Mouse (Mus musculus): ENCODE results near the gene Elk4. TPM values are rescaled to one million over a fixed set of nuclear protein-coding genes. Genes with fewer than 3 reads are reported as not detected.

The Elk4 gene
- polyA plus RNA-seq, 1 experiment from 2014 or later = 31.0 TPM

DNA sequence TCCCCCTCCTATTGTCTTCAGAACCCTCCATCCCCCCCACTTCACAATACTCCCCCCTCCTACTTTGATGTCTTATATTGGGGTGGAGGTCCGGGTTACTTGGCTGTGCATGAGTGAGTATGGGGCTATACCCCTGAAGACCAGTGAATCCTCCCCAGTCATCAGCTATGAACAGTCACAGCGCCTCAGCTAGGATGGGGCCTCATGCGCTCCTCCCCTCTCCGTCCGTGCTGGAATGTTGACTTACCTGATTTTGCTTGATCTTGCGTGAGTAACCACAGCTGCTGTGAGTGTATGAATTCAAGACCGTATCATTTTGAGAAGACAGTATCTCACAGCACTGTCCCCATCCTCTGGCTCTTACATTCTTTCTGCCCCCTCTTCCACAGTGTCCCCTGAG is 12.5 kb downstream of the Elk4 start:
- Histone ChIP-seq H3K4me3 (ENCODE audit: low read depth, low read length) (no peak overlapping the region), H3K27ac (ENCODE audit: low read depth) (no peak overlapping the region), H3K9me3 (ENCODE audit: control insufficient read depth, low read length) (no peaks in the 10 kb centered on the region), H3K4me2 (ENCODE audit: low read length) (no peak overlapping the region), H3K27me3 (replicated peaks; ENCODE audit: control insufficient read depth, insufficient read depth, low read length) (no peaks in the 10 kb centered on the region), H3K36me3 (ENCODE audit: control insufficient read depth, insufficient read depth, low read length) (peaks cover 79% of the 10 kb centered on the region), H3K9ac (ENCODE audit: low read length) (no peak overlapping the region), H3K4me1 (replicated peaks; ENCODE audit: control insufficient read depth, insufficient read depth, low read length) (no peaks in the 10 kb centered on the region)
- ATAC-seq (replicated peaks; ENCODE audit: low FRiP score, low TSS enrichment, low read depth) = no peak
- WGBS = 85% methylated on average over 7 of the region's 7 CpGs
- no peak for DNase-seq (ENCODE audit: low spot score)

DNA sequence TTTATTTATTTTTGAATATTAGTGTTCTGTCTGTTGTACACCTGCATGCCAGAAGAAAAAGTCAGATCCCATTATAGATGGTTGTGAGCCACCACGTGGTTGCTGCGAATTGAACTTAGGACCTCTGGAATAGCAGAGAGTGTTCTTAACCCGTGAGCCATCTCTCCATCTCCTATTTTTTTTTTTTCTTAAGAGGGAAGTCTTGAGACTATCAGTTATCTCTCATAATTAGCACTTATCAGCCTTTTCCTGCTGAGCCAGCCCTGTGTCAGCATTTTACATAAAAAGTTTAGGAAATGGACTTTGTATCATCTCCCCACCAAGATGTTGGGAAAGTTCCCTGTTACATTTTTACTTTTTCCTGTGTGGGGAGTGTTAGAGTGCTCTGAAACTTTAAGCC is 14.7 kb downstream of the Elk4 start:
- WGBS = 80% methylated on average over 3 of the region's 3 CpGs
- Histone ChIP-seq H3K36me3 (ENCODE audit: control insufficient read depth, insufficient read depth, low read length) (peaks cover 90% of the 10 kb centered on the region), H3K27ac (ENCODE audit: low read depth) (no peak overlapping the region), H3K27me3 (replicated peaks; ENCODE audit: control insufficient read depth, insufficient read depth, low read length) (no peaks in the 10 kb centered on the region), H3K4me3 (ENCODE audit: low read depth, low read length) (no peak overlapping the region), H3K9ac (ENCODE audit: low read length) (no peak overlapping the region), H3K4me1 (replicated peaks; ENCODE audit: control insufficient read depth, insufficient read depth, low read length) (no peaks in the 10 kb centered on the region), H3K9me3 (ENCODE audit: control insufficient read depth, low read length) (no peaks in the 10 kb centered on the region), H3K4me2 (ENCODE audit: low read length) (no peak overlapping the region)
- ATAC-seq (replicated peaks; ENCODE audit: low FRiP score, low TSS enrichment, low read depth) = no peak
- no peak for DNase-seq (ENCODE audit: low spot score)

DNA sequence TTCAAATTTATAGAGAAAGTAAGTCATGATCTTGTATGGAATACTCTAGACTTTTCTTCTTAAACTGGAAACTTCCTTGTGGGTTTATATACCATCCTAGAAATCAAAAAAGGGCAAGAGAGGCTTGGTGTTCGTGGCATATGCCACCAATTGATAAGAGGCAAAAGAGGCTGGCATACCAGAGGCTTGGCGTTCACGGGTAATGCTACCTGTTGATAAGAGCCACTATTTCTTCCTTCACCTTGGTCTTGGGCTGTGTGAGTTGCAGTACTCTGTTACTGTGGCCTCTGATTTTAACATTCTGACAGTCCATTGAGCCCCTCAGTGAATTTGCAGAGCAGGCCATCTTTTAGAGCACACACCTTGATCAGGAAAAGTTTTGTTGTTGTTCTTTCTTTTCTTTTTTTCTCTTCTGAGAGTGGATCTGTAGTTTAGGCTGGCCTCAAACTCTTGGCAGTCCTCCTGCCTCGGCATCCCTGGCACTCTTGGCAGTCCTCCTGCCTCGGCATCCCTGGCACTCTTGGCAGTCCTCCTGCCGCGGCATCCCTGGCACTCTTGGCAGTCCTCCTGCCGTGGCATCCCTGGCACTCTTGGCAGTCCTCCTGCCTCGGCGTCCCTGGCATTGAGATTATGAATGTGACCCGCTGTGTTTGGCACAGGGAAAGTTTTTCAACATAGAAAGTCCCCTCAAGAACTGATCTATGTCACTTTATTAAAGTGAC is 19.7 kb downstream of the Elk4 start:
- H3K36me3 ChIP-seq (ENCODE audit: control insufficient read depth, insufficient read depth, low read length) = peaks cover 79% of the 10 kb centered on the region
- H3K4me1 ChIP-seq (replicated peaks; ENCODE audit: control insufficient read depth, insufficient read depth, low read length) = no peaks in the 10 kb centered on the region
- 93% methylated on average over 11 of the region's 11 CpGs for WGBS
- H3K4me3 ChIP-seq (ENCODE audit: low read depth, low read length) = no peak overlapping the region
- no peak overlapping the region for H3K9ac ChIP-seq (ENCODE audit: low read length)
- H3K27me3 ChIP-seq (replicated peaks; ENCODE audit: control insufficient read depth, insufficient read depth, low read length) = no peaks in the 10 kb centered on the region
- DNase-seq (ENCODE audit: low spot score) (no peak), ATAC-seq (replicated peaks; ENCODE audit: low FRiP score, low TSS enrichment, low read depth) (no peak)
- H3K27ac ChIP-seq (ENCODE audit: low read depth) = no peak overlapping the region
- no peaks in the 10 kb centered on the region for H3K9me3 ChIP-seq (ENCODE audit: control insufficient read depth, low read length)
- H3K4me2 ChIP-seq (ENCODE audit: low read length) = no peak overlapping the region

DNA sequence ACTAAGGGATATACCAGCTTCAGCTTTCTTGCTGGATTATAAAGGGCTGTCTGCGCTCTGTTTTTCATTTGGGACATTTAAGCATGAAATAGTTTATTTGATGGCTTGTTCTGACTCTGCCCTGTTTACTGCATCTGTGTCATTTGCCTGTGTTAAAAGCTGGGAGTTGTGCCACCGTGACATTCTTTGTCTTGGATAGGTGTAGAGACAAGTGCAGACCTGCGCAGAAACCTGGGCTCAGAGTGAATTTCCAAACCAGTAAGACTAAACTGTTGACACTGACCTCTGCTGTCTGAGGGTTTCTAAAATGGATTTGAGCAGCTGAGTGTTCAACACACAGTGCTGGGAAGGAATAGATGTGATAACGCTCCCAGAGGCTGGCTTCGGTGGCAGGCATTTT is 20.6 kb downstream of the Elk4 start:
- DNase-seq (ENCODE audit: low spot score) (no peak), ATAC-seq (replicated peaks; ENCODE audit: low FRiP score, low TSS enrichment, low read depth) (no peak)
- Histone ChIP-seq H3K36me3 (ENCODE audit: control insufficient read depth, insufficient read depth, low read length) (peaks cover 70% of the 10 kb centered on the region), H3K9ac (ENCODE audit: low read length) (0 out of 2 replicates have a peak overlapping the region, but pooled peaks have one; percentile 11), H3K9me3 (ENCODE audit: control insufficient read depth, low read length) (no peaks in the 10 kb centered on the region), H3K27ac (ENCODE audit: low read depth) (no peak overlapping the region), H3K4me1 (replicated peaks; ENCODE audit: control insufficient read depth, insufficient read depth, low read length) (no peaks in the 10 kb centered on the region), H3K27me3 (replicated peaks; ENCODE audit: control insufficient read depth, insufficient read depth, low read length) (no peaks in the 10 kb centered on the region), H3K4me2 (ENCODE audit: low read length) (no peak overlapping the region), H3K4me3 (ENCODE audit: low read depth, low read length) (no peak overlapping the region)
- WGBS = 93% methylated on average over 5 of the region's 5 CpGs

DNA sequence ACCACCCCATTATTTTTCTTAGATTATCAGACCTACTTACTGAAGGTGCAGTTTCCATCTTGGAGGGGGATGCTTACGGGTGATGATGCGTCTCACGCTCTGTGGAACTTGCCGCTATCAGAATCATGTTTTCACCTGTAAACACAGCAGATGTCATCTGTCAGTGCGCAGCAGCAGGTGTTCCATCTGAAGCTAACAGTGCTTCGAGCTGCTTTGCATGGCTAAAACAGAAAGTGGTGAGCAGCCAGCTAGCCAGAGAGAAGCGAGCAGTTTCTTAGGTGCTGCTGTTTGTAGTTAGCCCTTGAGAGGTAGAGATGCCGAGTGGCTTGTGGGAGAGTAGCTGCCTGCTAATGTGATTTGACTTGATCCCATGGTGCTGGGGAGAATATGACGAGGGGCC is 21.0 kb downstream of the Elk4 start:
- Histone ChIP-seq H3K4me1 (replicated peaks; ENCODE audit: control insufficient read depth, insufficient read depth, low read length) (no peaks in the 10 kb centered on the region), H3K9ac (ENCODE audit: low read length) (no peak overlapping the region), H3K9me3 (ENCODE audit: control insufficient read depth, low read length) (no peaks in the 10 kb centered on the region), H3K27me3 (replicated peaks; ENCODE audit: control insufficient read depth, insufficient read depth, low read length) (no peaks in the 10 kb centered on the region), H3K27ac (ENCODE audit: low read depth) (no peak overlapping the region), H3K36me3 (ENCODE audit: control insufficient read depth, insufficient read depth, low read length) (peaks cover 70% of the 10 kb centered on the region), H3K4me2 (ENCODE audit: low read length) (no peak overlapping the region), H3K4me3 (ENCODE audit: low read depth, low read length) (no peak overlapping the region)
- ATAC-seq (replicated peaks; ENCODE audit: low FRiP score, low TSS enrichment, low read depth) = no peak
- WGBS = 86% methylated on average over 9 of the region's 9 CpGs
- no peak for DNase-seq (ENCODE audit: low spot score)

DNA sequence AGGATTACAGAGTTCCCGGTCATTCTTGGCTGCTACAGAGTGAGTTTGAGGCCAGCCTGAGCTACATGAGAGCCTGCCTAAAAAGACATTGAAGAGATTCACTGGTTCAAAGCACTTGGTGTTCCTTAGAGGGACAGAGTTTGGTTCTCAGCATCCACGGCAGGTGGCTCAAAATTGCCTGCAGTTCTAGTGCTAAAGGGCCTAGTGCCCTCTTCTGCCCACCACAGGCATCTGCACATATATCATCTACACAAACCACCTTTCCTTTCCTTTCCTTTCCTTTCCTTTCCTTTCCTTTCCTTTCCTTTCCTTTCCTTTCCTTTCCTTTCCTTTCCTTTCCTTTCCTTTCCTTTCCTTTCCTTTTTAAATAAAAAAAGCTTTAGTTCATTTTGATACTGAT is 23.2 kb downstream of the Elk4 start:
- Histone ChIP-seq H3K27me3 (replicated peaks; ENCODE audit: control insufficient read depth, insufficient read depth, low read length) (no peaks in the 10 kb centered on the region), H3K36me3 (ENCODE audit: control insufficient read depth, insufficient read depth, low read length) (peaks cover 61% of the 10 kb centered on the region), H3K9me3 (ENCODE audit: control insufficient read depth, low read length) (no peaks in the 10 kb centered on the region), H3K4me2 (ENCODE audit: low read length) (no peak overlapping the region), H3K4me3 (ENCODE audit: low read depth, low read length) (no peak overlapping the region), H3K27ac (ENCODE audit: low read depth) (no peak overlapping the region), H3K4me1 (replicated peaks; ENCODE audit: control insufficient read depth, insufficient read depth, low read length) (no peaks in the 10 kb centered on the region), H3K9ac (ENCODE audit: low read length) (no peak overlapping the region)
- DNase-seq (ENCODE audit: low spot score) (no peak), ATAC-seq (replicated peaks; ENCODE audit: low FRiP score, low TSS enrichment, low read depth) (no peak)
- 74% methylated on average over 2 of the region's 2 CpGs for WGBS

DNA sequence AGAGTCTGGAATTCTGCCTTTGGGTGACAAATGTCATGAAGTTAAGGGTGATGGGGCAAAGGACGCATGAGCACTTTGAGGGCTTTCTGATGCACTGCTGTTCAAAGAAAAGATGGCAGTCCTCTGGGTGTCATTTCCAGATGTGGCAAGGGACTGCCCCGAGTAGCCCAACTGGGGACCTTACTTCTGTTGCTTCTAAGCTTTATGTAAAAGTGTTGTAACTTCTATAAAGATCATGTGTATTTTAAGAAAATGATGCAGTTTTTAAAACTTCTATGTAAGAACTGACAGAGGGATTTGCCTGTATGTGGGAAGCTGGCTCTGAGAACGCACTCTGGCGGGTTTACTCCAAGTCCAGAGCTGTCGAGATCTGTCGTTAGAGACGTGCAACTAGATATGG is 24.8 kb downstream of the Elk4 start:
- Histone ChIP-seq H3K4me2 (ENCODE audit: low read length) (no peak overlapping the region), H3K36me3 (ENCODE audit: control insufficient read depth, insufficient read depth, low read length) (peaks cover 47% of the 10 kb centered on the region), H3K27ac (ENCODE audit: low read depth) (no peak overlapping the region), H3K27me3 (replicated peaks; ENCODE audit: control insufficient read depth, insufficient read depth, low read length) (no peaks in the 10 kb centered on the region), H3K4me1 (replicated peaks; ENCODE audit: control insufficient read depth, insufficient read depth, low read length) (no peaks in the 10 kb centered on the region), H3K9me3 (ENCODE audit: control insufficient read depth, low read length) (no peaks in the 10 kb centered on the region), H3K4me3 (ENCODE audit: low read depth, low read length) (no peak overlapping the region), H3K9ac (ENCODE audit: low read length) (no peak overlapping the region)
- DNase-seq (ENCODE audit: low spot score) = no peak
- no peak for ATAC-seq (replicated peaks; ENCODE audit: low FRiP score, low TSS enrichment, low read depth)
- WGBS = 86% methylated on average over 7 of the region's 7 CpGs

DNA sequence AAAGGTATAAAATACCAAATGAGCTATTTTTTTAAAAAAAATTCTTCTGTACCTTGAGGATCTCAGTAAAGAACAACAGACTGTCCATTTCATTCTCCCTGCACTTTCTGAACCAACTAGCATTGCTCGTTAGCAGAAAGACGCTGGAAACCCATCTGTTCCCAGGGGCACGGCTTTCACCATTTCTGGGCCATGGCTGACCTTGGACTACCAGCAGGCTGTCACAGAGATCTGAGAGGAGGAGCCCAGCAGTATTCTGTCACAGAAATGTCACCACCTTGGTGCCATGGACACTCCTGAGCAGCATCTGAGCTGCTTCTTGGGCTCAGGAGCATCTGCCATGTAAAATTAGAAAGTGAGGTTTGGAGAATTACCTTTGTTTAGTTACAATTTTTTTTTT is 30.3 kb downstream of the Elk4 start:
- WGBS = 86% methylated on average over 3 of the region's 3 CpGs

DNA sequence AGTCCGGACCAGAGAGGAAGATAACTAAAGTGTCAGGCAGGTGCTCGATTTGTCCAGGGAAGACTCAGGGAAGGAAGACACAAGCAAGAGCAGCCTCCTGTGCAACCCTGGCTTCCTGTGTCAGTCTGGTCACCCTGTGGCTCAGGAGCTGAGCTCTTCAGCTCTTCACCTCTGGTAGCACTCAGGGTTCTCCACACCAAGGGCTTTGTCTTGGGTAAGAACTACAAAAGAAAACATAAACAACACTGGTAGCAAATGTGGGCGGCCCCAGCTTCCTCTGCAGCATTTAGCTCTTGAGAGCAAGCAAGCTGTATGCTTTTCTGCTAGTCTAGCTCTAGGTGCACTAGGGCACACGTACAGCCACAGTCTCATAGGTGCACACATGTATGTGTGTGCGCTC is 31.3 kb downstream of the Elk4 start:
- no peak overlapping the region for H3K27ac ChIP-seq (ENCODE audit: low read depth)
- 81% methylated on average over 5 of the region's 5 CpGs for WGBS
- ATAC-seq (replicated peaks; ENCODE audit: low FRiP score, low TSS enrichment, low read depth) (no peak), DNase-seq (ENCODE audit: low spot score) (no peak)
- no peaks in the 10 kb centered on the region for H3K9me3 ChIP-seq (ENCODE audit: control insufficient read depth, low read length)
- no peak overlapping the region for H3K4me3 ChIP-seq (ENCODE audit: low read depth, low read length)
- H3K36me3 ChIP-seq (ENCODE audit: control insufficient read depth, insufficient read depth, low read length) = peaks cover 8% of the 10 kb centered on the region
- no peaks in the 10 kb centered on the region for H3K27me3 ChIP-seq (replicated peaks; ENCODE audit: control insufficient read depth, insufficient read depth, low read length)
- no peak overlapping the region for H3K4me2 ChIP-seq (ENCODE audit: low read length)
- H3K9ac ChIP-seq (ENCODE audit: low read length) = no peak overlapping the region
- no peaks in the 10 kb centered on the region for H3K4me1 ChIP-seq (replicated peaks; ENCODE audit: control insufficient read depth, insufficient read depth, low read length)

More for the DNA sequence above, 30.3 kb downstream of the Elk4 start:
- ATAC-seq (replicated peaks; ENCODE audit: low FRiP score, low TSS enrichment, low read depth) = no peak
- Histone ChIP-seq H3K4me2 (ENCODE audit: low read length) (no peak overlapping the region), H3K4me3 (ENCODE audit: low read depth, low read length) (no peak overlapping the region), H3K27ac (ENCODE audit: low read depth) (no peak overlapping the region), H3K9ac (ENCODE audit: low read length) (no peak overlapping the region), H3K9me3 (ENCODE audit: control insufficient read depth, low read length) (no peaks in the 10 kb centered on the region), H3K4me1 (replicated peaks; ENCODE audit: control insufficient read depth, insufficient read depth, low read length) (no peaks in the 10 kb centered on the region), H3K27me3 (replicated peaks; ENCODE audit: control insufficient read depth, insufficient read depth, low read length) (no peaks in the 10 kb centered on the region), H3K36me3 (ENCODE audit: control insufficient read depth, insufficient read depth, low read length) (peaks cover 15% of the 10 kb centered on the region)
- DNase-seq (ENCODE audit: low spot score) = no peak
